Mouse (Mus musculus): ENCODE data around the gene Susd4. TPM values are rescaled to one million over a fixed set of nuclear protein-coding genes. Genes with fewer than 3 reads are reported as not detected.

The Susd4 gene
- polyA plus RNA-seq (2016; fragmentation: Nextera tagmentation; extraction: Ambion mirVana), result 11.5 and 11.7 TPM in 2 replicates

- H3K4me1 ChIP-seq, result peaks cover 25% of the 10 kb centered on the region
- peak within 1 kb of the TSS; percentile 72 for H3K27ac ChIP-seq
- peaks cover 58% of the 10 kb centered on the region for H3K27me3 ChIP-seq (ENCODE audit: low read depth, poor library complexity, severe bottlenecking)
- under 1% methylated on average over 92 of the region's 95 CpGs for WGBS
- no peaks in the 10 kb centered on the region for H3K36me3 ChIP-seq
- peak within 1 kb of the TSS; percentile 71 for H3K4me3 ChIP-seq
- DNase-seq (ENCODE audit: low spot score), result peak; percentile 79
- H3K9me3 ChIP-seq (replicated peaks), result no peaks in the 10 kb centered on the region
These were observed at the start of gene Susd4 for GRCm38 (mm10) chr1:182763716-182764461. TSS of gene Susd4 (plus strand) at chr1:182763860.

- no peaks in the 10 kb centered on the region for H3K36me3 ChIP-seq
- H3K9me3 ChIP-seq (replicated peaks), result no peaks in the 10 kb centered on the region
- no peaks in the 10 kb centered on the region for H3K27me3 ChIP-seq (ENCODE audit: low read depth, poor library complexity, severe bottlenecking)
- H3K4me3 ChIP-seq, result no peak overlapping the region
- no peak for DNase-seq (ENCODE audit: low spot score)
- 86% methylated on average over 6 of the region's 6 CpGs for WGBS
- no peak overlapping the region for H3K27ac ChIP-seq
- H3K4me1 ChIP-seq, result 0 out of 2 replicates have a peak, but pooled peaks cover 3% of the 10 kb centered on the region
These were observed 49.3 kb upstream of the Susd4 start for GRCm38 (mm10) chr1:182714236-182714935.

DNA sequence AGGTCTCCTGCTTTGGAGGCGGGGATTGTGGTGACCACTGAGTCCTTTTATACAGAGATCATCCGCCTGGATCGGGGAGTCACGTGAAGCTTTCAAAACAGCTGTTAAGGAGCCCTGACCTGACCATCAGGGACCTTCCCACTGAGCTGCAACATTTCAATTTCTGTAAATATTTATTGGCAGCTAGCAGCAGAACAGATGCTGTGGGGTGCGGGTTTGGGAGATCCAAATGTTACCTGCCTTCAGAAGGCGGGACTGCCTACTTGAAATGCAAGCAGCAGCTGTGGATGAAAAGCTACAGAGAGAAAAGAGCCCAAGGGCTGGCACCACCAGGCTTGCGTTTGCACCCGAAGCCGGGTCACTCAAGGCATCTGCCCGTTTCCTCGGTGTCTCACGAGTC is 36.1 kb upstream of the Susd4 start:
- DNase-seq (ENCODE audit: low spot score), result peak; percentile 25
- Histone ChIP-seq H3K4me1 (0 out of 2 replicates have a peak, but pooled peaks cover 4% of the 10 kb centered on the region), H3K27ac (no peak overlapping the region), H3K36me3 (no peaks in the 10 kb centered on the region), H3K4me3 (no peak overlapping the region), H3K9me3 (replicated peaks) (no peaks in the 10 kb centered on the region), H3K27me3 (ENCODE audit: low read depth, poor library complexity, severe bottlenecking) (no peaks in the 10 kb centered on the region)
- WGBS, result 65% methylated on average over 12 of the region's 12 CpGs

GRCm38 (mm10) chr1:182729002-182729401 is 34.7 kb upstream of the Susd4 start:
- Histone ChIP-seq H3K36me3 (no peaks in the 10 kb centered on the region), H3K9me3 (replicated peaks) (no peaks in the 10 kb centered on the region), H3K4me1 (0 out of 2 replicates have a peak, but pooled peaks cover 4% of the 10 kb centered on the region), H3K27ac (no peak overlapping the region), H3K27me3 (ENCODE audit: low read depth, poor library complexity, severe bottlenecking) (no peaks in the 10 kb centered on the region), H3K4me3 (no peak overlapping the region)
- no peak for DNase-seq (ENCODE audit: low spot score)
- 89% methylated on average over 9 of the region's 9 CpGs for WGBS

- no peak overlapping the region for H3K27ac ChIP-seq
- no peaks in the 10 kb centered on the region for H3K36me3 ChIP-seq
- H3K9me3 ChIP-seq (replicated peaks), result no peaks in the 10 kb centered on the region
- no peak for DNase-seq (ENCODE audit: low spot score)
- 73% methylated on average over 7 of the region's 7 CpGs for WGBS
- H3K27me3 ChIP-seq (ENCODE audit: low read depth, poor library complexity, severe bottlenecking), result no peaks in the 10 kb centered on the region
- H3K4me3 ChIP-seq, result no peak overlapping the region
- 0 out of 2 replicates have a peak, but pooled peaks cover 2% of the 10 kb centered on the region for H3K4me1 ChIP-seq
These were observed 31.0 kb upstream of the Susd4 start for GRCm38 (mm10) chr1:182732695-182733094.

DNA sequence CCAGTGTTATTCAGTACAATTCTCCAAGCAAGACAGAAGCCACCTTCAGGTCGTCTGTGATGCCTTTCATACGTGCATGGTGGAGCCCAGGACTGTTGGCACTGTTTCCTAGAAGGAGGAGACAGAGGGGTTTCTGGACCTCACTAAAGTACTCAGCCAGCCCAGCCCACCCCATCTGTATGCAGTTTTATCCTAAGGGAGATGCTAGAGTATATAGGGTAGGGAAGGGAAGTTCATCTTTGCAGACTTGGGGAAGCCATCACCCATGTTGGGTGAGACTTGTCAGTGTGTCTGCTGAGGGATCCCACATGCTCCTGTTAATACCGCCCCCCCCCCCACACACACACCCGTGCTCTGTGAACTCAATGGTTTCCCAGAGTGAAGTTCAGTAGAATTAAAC is 27.8 kb upstream of the Susd4 start:
- H3K4me3 ChIP-seq, result no peak overlapping the region
- DNase-seq (ENCODE audit: low spot score), result no peak
- H3K27ac ChIP-seq, result no peak overlapping the region
- no peaks in the 10 kb centered on the region for H3K9me3 ChIP-seq (replicated peaks)
- H3K36me3 ChIP-seq, result no peaks in the 10 kb centered on the region
- no peaks in the 10 kb centered on the region for H3K27me3 ChIP-seq (ENCODE audit: low read depth, poor library complexity, severe bottlenecking)
- 68% methylated on average over 4 of the region's 4 CpGs for WGBS
- H3K4me1 ChIP-seq, result no peaks in the 10 kb centered on the region

- 92% methylated on average over 9 of the region's 9 CpGs for WGBS
- Histone ChIP-seq H3K9me3 (replicated peaks) (no peaks in the 10 kb centered on the region), H3K36me3 (no peaks in the 10 kb centered on the region), H3K27me3 (ENCODE audit: low read depth, poor library complexity, severe bottlenecking) (peaks cover 10% of the 10 kb centered on the region), H3K27ac (no peak overlapping the region), H3K4me1 (no peaks in the 10 kb centered on the region), H3K4me3 (no peak overlapping the region)
- DNase-seq (ENCODE audit: low spot score), result peak; percentile 2
These were observed 16.6 kb upstream of the Susd4 start for GRCm38 (mm10) chr1:182747081-182747480.

- peak; percentile 28 for DNase-seq (ENCODE audit: low spot score)
- WGBS, result 85% methylated on average over 17 of the region's 17 CpGs
- Histone ChIP-seq H3K4me3 (no peak overlapping the region), H3K27ac (no peak overlapping the region), H3K27me3 (ENCODE audit: low read depth, poor library complexity, severe bottlenecking) (peaks cover 10% of the 10 kb centered on the region), H3K4me1 (no peaks in the 10 kb centered on the region), H3K9me3 (replicated peaks) (no peaks in the 10 kb centered on the region), H3K36me3 (no peaks in the 10 kb centered on the region)
These were observed 15.8 kb upstream of the Susd4 start for GRCm38 (mm10) chr1:182747834-182748233.

- no peak within 1 kb of the TSS for H3K27ac ChIP-seq
These were observed 14.6 kb upstream of the Susd4 start, which contains the start of gene Ccdc185 for GRCm38 (mm10) chr1:182749080-182749479. TSS of gene Ccdc185 (minus strand) at chr1:182749180.

GRCm38 (mm10) chr1:182751301-182751700 is 12.4 kb upstream of the Susd4 start:
- Histone ChIP-seq H3K9me3 (replicated peaks) (no peaks in the 10 kb centered on the region), H3K27ac (no peak overlapping the region), H3K27me3 (ENCODE audit: low read depth, poor library complexity, severe bottlenecking) (peaks cover 10% of the 10 kb centered on the region), H3K4me3 (no peak overlapping the region), H3K36me3 (no peaks in the 10 kb centered on the region), H3K4me1 (peaks cover 10% of the 10 kb centered on the region)
- WGBS, result 80% methylated on average over 8 of the region's 8 CpGs
- DNase-seq (ENCODE audit: low spot score), result peak; percentile 11

More at GRCm38 (mm10) chr1:182749080-182749479, 14.6 kb upstream of the Susd4 start, which contains the start of gene Ccdc185:
- H3K36me3 ChIP-seq, result no peaks in the 10 kb centered on the region
- 92% methylated on average over 9 of the region's 9 CpGs for WGBS
- no peaks in the 10 kb centered on the region for H3K4me1 ChIP-seq
- H3K9me3 ChIP-seq (replicated peaks), result no peaks in the 10 kb centered on the region
- DNase-seq (ENCODE audit: low spot score), result no peak
- peaks cover 10% of the 10 kb centered on the region for H3K27me3 ChIP-seq (ENCODE audit: low read depth, poor library complexity, severe bottlenecking)
- H3K4me3 ChIP-seq, result no peak within 1 kb of the TSS

DNA sequence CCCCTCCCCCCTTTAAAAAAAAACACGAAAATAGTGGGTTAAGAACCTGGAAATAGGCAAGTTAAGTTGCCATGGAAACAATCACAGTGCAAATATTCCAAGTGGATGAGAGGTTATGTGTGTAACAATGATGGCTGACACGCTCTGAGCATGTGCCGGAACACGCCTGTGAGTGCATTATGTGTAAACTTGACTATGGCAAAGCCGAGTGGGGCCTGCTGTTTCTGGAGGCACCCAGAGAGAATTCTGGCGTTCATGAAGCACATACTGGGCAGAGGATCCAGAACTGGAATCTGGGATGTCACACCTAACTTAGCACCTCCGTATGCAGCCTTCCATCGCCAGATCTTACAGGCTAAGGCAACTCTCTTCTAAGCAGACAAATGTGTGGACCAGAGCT is 10.0 kb upstream of the Susd4 start:
- Histone ChIP-seq H3K4me1 (peaks cover 10% of the 10 kb centered on the region), H3K4me3 (no peak overlapping the region), H3K27ac (no peak overlapping the region), H3K27me3 (ENCODE audit: low read depth, poor library complexity, severe bottlenecking) (no peaks in the 10 kb centered on the region), H3K36me3 (no peaks in the 10 kb centered on the region), H3K9me3 (replicated peaks) (no peaks in the 10 kb centered on the region)
- WGBS, result 84% methylated on average over 8 of the region's 8 CpGs
- DNase-seq (ENCODE audit: low spot score), result peak; percentile 15

DNA sequence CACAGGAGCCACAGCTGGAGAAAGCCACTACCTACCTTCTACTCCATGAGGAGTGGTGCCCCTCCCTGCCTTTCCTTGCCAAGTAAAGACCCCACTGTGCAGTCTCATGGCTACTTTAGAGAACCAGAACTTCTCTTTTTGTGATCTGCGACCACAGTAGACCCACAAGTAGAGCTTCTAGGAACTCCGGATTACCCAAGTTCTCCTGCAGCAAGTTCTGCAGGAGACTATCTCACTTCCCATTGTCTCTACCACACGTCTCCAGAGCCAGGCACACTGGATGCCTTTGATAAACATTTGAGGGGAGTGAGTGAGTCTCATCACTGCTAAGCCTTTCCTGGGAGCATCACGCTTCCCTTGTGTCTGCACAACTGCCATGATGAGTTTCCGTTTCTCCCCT is 8.8 kb upstream of the Susd4 start:
- WGBS, result 81% methylated on average over 5 of the region's 5 CpGs
- no peaks in the 10 kb centered on the region for H3K36me3 ChIP-seq
- peaks cover 10% of the 10 kb centered on the region for H3K4me1 ChIP-seq
- no peak overlapping the region for H3K4me3 ChIP-seq
- no peak overlapping the region for H3K27ac ChIP-seq
- H3K27me3 ChIP-seq (ENCODE audit: low read depth, poor library complexity, severe bottlenecking), result no peaks in the 10 kb centered on the region
- peak; percentile 7 for DNase-seq (ENCODE audit: low spot score)
- no peaks in the 10 kb centered on the region for H3K9me3 ChIP-seq (replicated peaks)

DNA sequence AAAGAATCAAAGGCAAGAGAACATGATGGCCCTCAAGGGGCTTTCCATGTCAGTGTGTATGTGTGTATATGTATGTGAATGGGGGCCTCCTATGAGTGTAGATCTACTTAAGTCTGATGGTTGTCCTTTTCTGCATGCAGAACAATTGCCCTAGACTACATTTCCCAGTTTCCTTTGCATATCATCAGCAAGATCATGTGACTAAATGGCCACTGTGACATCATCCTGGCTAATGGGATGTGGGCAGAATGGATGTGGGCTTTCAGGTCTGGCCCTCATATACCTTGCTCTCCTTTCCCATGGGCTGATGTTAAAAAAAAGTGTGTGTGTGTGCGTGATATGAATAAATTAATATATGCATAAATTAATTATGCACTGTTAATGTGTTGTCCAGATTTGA is 4.9 kb upstream of the Susd4 start:
- Histone ChIP-seq H3K4me1 (peaks cover 17% of the 10 kb centered on the region), H3K27ac (no peak overlapping the region), H3K27me3 (ENCODE audit: low read depth, poor library complexity, severe bottlenecking) (peaks cover 29% of the 10 kb centered on the region), H3K36me3 (no peaks in the 10 kb centered on the region), H3K9me3 (replicated peaks) (no peaks in the 10 kb centered on the region), H3K4me3 (no peak overlapping the region)
- DNase-seq (ENCODE audit: low spot score), result peak; percentile 7
- WGBS, result 96% methylated on average over 1 of the region's 1 CpGs
